Mouse (Mus musculus) kidney, adult 11 months (tissue): ENCODE results near the gene Slbp.
A peak's percentile ranks its signal among the peaks of the same experiment; 100 is the strongest.

Experiments used
- DNase-seq: peaks from one replicate; pipeline ENCODE4 v3.0.0; 2022

Slbp gene

GRCm38 (mm10) chr5:33651921-33652782 lies at the start of gene Slbp:
TSS of gene Slbp (minus strand) at chr5:33652574.
- DNase-seq, result peak; percentile 98

- DNase-seq, result no peak
These were observed 49.5 kb upstream of the Slbp start for GRCm38 (mm10) chr5:33701832-33702231.

- no peak for DNase-seq
These were observed 47.6 kb upstream of the Slbp start for GRCm38 (mm10) chr5:33700010-33700409.

- DNase-seq, result no peak
These were observed 46.3 kb upstream of the Slbp start for GRCm38 (mm10) chr5:33698669-33699068.

GRCm38 (mm10) chr5:33697947-33698512 lies 45.7 kb upstream of the Slbp start:
- DNase-seq, result no peak

- no peak for DNase-seq
These were observed 45.2 kb upstream of the Slbp start for GRCm38 (mm10) chr5:33697534-33697933.

- DNase-seq, result no peak
These were observed 44.1 kb upstream of the Slbp start for GRCm38 (mm10) chr5:33696430-33696829.

GRCm38 (mm10) chr5:33695718-33696121 lies 43.3 kb upstream of the Slbp start:
- DNase-seq, result no peak

- DNase-seq, result no peak
These were observed 42.7 kb upstream of the Slbp start for GRCm38 (mm10) chr5:33694848-33695717.

GRCm38 (mm10) chr5:33694461-33694847 lies 42.1 kb upstream of the Slbp start:
- no peak for DNase-seq

- no peak for DNase-seq
These were observed 40.0 kb upstream of the Slbp start for GRCm38 (mm10) chr5:33692393-33692792.

GRCm38 (mm10) chr5:33689852-33690645 lies 37.7 kb upstream of the Slbp start:
- DNase-seq, result peak; percentile 73

- DNase-seq, result no peak
These were observed 37.0 kb upstream of the Slbp start for GRCm38 (mm10) chr5:33689221-33689844.

- DNase-seq, result no peak
These were observed 36.2 kb upstream of the Slbp start for GRCm38 (mm10) chr5:33688278-33689220.

- peak; percentile 61 for DNase-seq
These were observed 34.8 kb upstream of the Slbp start for GRCm38 (mm10) chr5:33687142-33687541.

GRCm38 (mm10) chr5:33684932-33685331 lies 32.6 kb upstream of the Slbp start:
- DNase-seq, result no peak

- DNase-seq, result peak; percentile 60
These were observed 31.7 kb upstream of the Slbp start for GRCm38 (mm10) chr5:33683897-33684652.

- no peak for DNase-seq
These were observed 30.6 kb upstream of the Slbp start for GRCm38 (mm10) chr5:33682963-33683362.

- DNase-seq, result no peak
These were observed 29.4 kb upstream of the Slbp start for GRCm38 (mm10) chr5:33681611-33682388.
